Mouse (Mus musculus): ENCODE results near the gene Fn1.
A peak's percentile ranks its signal among the peaks of the same experiment; 100 is the strongest.

Fn1 gene

DNA sequence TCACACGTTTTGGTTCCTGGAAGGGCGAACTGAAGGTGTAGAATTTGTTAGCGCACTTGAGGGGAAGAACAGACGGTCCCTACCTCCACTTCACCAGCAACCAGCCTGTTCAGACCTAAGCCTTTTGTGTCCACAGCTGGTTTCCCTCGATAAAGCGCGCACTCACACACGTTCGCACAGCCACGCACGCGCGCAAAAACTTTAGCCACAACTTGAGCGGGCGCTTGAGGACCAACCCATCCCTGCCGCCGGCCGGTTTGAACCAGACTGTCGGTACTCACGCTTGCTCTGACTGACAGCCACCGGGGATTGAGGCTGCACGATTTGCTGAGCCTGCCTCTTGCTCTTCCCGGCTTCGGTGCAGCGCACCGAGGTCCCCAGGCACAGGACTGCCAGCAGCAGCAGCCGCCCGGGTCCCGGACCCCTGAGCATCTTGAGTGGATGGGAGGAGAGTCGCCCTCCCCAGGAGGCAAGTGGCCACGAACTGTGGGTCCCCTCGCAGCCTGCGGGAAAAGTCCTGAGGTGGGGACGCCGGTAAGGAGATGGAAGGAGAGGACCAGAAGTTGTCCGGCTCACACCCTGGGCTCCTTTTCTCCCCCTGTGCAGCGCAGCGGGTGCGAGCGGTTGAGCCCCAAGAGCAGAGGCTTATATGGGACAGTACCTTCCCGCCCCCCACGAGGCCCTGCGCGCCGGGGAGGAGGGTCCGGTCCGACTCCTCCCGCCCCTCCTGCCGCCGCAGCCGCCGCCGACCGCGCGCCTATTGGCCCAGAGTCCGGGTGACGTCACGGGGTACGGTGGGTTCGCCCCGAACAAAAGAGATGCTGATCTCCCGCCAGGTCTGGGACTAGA lies at the start of gene Fn1:
Gene Fn1, minus strand, starts transcription at position 650 of the 849 bp plus-strand sequence.
- peak; percentile 18 to 40 for DNase-seq

DNA sequence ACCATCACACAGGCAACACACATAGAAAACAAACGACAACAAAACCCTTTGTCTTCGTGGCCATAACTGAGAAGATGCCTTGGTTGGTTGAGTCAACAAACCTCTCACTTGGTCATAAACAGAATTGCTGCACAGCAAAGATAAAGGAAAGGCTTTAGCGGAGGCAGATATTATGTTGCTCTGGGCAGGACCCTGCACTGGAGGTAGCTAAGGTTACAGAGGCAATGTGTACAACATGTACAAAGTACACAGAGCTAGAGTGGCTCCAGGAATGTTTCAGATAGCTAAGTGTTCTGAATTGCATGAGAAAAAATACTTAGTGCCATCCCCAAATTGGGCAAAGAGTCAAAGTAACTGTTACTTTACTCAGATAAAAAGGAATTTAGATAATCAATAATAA lies 43.1 kb upstream of the Fn1 start:
- no peak for DNase-seq

DNA sequence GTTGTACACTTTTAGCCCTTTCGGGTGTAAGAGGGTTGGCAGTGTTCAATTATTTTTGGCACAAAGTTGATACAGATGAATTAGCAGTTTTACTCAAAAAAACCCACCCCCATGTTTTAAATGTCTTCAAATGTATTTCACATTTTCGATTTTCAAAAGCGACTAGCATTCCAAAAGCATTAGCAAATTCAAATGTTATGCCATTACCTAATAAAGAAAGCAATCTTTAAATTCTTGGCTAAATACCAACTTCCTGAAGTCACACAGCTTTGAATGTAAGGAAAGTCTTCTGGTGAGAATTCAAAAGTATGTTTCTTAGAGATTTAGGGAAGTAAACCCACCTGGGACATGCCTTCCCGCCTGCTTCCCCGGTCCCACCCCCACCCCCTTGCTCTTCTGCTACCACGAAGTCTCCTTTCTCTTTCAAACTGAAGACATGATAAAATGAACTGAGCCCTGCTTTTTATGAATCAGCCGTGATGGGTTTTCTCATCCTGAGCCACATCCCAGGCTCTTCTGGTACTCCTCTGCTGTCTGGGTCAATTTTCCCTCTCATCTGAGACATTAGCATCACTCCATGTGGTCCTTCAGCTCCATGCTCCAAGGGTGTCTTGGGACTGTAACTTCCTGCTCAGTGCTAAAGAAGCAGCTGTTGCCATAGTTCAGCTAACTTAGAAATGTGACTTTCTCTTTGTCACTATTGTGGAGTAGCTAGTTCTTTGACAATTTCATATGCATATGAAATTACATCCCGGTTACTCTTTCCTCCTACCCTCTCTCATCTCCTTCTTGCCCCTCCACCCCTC lies 38.7 kb upstream of the Fn1 start:
- no peak for DNase-seq

DNA sequence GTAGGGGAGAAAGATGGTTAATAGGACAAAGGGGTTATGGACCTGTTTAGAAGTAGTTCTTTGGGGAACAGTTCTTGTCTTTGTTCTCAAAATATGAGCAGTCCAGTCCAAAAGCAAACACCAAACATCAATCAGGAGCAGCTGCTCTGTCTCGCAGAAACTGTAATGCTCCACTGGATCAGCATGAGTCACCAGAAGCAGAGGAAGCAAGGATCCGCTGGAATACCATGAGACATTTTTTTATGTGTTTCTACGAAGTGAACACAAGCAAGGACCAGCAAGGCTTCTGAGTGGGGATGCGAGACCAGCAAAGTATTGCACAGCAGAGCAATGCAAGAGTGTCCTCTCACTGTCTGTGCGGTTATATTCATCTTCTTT lies 35.9 kb upstream of the Fn1 start:
- no peak for DNase-seq

DNA sequence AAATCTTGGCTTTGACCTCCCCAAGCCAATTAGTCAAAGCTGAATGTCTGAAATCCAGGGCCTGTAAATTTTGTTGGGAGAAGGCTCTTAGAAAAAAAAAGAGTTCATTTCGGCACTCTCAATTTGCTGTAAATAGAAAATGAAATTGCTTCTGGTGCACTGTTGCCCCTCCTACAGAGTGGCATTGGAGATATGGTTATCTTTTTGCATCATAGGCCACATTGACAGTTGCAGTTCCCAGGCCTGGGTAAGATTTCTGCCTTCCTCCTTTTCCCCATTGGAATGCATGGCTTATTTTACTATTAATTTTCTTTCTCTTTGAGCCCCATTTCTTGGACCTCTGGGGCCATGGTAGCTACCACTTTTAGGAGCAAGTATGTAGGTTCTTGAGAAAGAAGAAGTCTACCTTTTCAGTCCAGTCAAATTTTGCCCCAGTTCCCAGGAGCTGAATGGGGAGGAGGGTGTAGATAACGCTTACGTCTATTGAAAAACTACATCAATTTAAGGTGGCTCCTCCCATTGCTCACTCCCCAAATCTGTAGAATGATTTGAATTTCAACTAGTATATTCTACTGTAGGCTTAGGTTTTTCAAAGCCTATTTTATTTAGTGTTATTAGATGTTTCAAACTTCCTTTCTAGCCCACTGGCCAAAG lies 35.4 kb upstream of the Fn1 start:
- no peak for DNase-seq

DNA sequence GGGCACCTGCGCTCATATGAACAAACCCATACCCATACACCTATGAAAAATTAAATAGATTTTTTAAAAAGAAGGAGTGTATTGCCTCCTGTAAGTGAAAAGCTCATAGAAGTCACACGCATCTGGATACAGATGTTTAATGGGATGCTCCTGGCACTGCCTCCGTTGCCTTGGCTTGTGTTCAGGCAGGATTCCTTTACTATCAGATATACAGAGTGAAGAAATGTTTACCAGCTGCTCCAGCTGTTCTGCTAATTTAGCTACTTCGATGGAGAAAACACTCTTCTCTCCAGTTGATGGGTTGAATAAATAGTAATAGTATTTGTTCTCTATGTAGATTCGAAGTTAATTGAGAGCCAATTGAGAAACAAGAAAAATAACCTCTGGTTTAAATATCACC lies 33.8 kb upstream of the Fn1 start:
- no peak for DNase-seq

DNA sequence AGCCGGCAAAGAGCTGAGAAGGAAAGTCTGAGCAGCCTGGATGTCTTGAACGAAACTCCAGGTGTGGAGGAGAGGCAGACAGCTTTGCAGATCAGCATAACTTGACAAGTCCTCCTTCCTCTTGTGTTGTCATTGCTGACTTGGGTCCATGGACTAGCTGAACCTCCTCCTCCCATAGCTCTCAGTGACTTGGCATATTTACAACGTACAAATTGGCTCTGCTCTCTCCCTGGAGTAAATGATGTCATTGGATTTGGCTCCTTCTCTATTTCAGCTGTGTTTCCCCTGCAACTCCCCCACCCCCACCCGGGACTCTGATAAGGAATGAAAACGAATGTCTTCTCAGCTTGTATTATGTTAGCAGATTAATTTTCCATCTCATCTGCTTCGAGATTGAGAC lies 30.7 kb upstream of the Fn1 start:
- DNase-seq = no peak

DNA sequence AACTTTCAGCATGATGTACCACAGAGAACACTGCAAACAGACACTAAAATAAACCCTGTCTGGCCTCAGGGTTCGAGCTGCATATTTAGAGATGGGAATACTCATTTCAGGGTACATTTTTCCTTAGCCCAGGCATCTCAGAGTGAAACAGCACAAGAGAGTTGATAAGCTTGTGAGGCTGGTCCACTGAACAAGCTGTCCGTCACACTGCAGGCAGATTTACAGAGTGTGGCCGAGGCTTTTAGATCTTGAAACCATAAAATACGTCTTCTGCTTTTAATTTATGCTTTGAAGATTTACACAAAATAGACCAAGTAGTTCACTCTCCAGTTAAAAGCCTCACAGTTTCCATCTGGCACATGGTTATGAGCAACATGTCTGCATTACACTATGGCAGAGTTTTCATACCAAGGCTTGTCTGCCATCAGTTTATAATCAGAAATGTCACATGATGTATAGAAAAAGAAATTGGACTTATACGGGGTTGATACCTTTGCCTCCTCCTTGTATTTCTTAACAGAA lies 29.3 kb upstream of the Fn1 start:
- no peak for DNase-seq

DNA sequence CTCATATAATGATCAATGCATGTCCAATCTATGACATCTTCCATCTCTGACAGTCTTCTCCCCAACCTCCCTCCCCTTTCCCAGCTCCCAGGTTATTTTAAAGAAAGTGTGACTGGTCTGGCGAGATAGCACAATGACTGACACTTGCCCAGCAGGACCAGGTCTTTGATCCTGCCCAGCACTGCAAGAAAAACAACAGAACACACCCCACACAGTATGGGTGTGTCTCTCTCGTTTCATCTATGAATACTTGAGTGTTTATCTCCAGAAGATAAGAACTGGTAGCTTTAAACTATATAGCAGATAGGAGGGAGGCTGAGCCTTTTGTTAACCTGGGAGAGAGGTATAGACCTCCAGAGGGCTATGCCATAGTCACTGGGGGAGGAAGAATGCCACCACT lies 28.3 kb upstream of the Fn1 start:
- DNase-seq = no peak

DNA sequence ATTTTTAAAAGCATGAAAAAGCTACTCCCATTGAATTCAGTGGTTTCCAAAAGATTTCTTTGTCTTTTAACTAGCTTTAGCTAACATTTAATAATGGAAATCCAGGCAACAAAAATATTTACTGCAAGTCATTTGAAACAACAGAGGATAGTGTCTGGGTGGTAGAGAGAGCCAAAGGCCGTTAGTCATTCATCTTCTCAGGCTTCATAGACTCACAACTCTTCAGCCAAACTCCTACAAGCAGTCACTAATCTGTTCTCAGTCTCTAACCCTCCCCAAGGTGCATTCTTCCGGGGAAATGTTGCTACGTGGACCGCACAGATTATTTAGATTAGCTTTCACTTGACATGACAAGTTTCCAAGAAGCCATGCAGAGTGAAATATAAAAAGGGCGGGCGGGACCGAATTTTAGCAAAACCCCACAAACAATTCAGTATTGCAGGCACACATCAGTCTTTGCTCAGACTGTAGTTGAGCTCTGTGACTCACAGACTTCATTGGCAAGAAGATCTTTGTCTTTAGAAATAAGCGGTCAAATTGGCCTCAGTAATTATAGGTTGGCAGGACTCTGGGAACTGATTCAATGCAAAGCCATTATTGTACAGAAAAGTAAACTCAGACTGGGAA lies 27.2 kb upstream of the Fn1 start:
- DNase-seq = no peak

DNA sequence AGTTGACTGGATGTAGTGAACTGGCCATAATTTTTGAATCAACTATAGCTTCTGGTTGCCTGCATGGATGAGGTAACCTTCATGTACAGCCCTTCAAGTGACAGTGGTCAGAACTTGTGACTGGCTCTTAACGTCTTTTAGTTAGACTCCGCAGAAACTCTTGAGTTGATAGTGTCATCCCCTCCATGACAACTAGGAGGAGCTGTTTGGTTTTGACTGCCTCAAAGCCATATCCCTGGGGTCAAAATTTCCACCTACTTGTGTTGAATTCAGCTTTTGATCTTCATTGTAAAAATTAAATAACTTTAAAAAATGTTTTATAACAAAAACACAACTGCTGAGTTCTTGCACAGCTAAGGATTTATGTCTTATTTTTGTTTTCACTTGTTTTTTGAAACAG lies 22.4 kb upstream of the Fn1 start:
- no peak for DNase-seq

DNA sequence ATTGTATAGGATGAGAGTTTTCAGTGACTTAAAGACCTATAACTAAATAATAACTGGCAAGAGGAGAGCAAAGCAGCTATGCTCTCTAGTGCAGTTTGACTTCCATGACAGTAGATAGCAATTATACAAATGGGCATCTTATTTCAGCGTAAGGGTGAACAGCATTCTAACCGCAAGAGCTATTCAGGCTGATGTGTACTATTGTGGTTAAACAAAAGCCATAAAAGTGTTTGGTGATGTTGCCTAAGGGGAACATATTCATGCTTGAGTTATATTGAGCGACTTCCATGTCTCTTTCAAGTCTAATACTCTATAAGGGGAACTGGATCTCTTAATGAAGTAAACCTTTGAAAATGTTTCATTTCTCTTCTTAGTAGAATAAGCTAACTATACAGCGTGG lies 21.3 kb upstream of the Fn1 start:
- no peak for DNase-seq

DNA sequence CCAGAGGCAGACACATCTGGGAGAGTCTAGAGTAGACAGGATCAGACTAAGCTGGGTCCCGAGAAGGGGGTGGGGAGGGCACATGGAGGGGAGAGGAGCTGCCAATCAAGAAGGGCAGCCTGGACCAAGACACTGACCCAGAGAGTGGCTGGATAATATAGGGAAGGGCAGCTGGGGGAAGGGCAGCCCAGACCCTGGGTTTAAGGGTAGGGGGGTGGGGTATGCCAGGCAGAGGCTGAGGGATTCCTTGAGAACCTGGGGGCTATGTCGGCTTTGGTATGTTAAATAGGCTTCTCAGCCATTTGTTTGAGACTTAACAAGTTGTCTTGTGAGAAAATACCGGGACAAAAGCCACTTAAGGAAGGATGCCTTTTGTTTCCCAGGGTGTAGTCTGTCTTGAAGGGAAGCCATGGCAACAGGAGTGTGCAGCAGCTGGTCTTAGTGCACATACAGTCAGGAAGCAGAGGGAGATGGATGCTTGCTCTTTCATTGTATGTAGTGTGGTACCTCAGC lies 20.5 kb upstream of the Fn1 start:
- DNase-seq = no peak

DNA sequence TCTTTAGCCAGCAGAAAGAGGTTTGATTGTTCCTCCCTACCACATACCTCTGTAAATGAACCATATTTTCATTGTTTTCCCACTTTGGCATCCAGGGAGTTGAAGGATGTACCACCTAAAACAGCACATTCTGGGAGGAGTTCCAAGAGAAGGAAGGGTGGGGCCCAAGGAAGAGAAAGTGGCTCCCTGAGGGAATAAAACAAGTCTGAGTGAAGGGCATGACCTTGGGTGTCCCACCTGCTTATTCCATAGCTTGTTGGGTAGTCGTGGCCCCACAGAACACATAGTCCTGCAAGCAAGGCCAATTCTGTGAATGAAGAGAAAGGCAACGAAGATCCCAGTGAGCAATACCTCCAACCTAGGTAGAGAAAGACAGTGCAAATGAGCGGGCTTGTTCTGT lies 19.3 kb upstream of the Fn1 start:
- DNase-seq = no peak

DNA sequence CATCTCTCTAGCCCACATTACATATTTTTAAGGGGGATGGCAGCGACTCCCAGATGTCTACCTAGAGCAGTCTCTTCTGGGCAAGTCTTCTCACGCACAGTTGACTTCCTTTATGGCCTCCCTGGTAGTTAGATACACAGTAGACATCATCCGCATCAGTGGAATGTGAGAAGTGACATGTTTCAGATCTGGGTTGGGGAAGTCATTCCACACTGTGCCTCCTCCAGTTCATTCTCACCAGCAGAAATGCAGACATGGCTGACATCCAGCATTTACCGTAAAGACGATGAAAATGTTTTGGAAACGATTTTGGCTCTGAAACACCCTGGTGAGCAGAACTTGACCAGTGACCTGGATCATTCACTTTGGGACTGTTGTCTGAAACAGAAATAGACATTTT lies 10.2 kb upstream of the Fn1 start:
- DNase-seq = no peak

DNA sequence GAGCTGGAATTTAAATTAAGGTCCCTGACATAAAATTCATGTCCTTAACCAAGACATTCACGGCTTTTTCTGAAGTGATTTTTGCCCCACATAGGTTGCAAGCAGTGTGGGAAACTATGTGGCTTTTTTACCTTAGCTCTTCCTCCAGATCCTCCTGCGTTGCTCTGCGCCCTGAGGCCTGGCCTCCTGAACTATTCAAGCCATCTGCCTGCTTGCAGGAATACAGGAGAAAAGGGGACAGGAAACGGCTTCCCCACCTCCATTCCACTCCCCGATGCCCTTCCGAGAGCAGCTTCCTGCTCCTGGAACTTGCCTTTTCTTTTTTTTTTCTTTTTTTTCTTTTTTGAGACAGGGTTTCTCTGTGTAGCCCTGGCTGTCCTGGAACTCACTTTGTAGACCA lies 5.6 kb upstream of the Fn1 start:
- no peak for DNase-seq

DNA sequence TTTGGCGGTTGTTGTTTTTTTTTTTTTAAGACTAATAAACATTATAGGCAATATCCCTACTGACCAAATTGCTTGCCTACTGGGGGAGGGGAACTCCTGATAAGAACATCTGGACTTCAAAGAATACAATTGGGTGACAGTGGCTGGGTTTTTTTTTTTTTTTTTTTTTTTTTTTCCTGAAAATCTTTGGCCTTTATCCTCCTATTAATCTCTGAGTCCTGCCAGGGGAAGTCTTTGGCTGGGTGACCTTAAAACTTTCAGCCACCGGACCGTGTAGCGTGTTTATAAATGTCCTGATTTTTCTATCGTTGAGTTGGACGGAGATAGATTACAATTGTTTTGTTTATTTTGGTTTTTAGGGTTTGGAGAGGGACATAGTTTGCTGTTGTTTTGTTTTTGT lies 3.3 kb upstream of the Fn1 start:
- DNase-seq = no peak

DNA sequence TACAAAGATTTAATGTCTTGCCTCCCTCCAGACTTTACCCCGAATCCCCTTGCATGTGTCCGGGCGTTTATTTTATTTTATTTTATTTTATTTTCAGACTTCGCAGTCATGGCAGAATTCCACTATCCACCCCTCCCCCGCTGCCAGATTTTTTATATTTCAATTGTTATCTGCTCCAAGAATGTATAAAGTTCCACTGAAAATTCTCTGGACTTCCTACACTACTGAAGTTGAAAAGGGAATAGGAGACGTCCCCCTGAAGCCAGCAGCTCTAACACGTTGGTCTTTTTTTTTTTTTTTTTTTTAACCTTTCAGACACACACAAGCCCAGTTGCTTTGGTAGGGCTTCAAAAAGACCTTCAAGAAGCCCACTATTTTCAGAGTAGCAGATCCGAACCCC lies 1.2 kb upstream of the Fn1 start:
- DNase-seq = no peak

DNA sequence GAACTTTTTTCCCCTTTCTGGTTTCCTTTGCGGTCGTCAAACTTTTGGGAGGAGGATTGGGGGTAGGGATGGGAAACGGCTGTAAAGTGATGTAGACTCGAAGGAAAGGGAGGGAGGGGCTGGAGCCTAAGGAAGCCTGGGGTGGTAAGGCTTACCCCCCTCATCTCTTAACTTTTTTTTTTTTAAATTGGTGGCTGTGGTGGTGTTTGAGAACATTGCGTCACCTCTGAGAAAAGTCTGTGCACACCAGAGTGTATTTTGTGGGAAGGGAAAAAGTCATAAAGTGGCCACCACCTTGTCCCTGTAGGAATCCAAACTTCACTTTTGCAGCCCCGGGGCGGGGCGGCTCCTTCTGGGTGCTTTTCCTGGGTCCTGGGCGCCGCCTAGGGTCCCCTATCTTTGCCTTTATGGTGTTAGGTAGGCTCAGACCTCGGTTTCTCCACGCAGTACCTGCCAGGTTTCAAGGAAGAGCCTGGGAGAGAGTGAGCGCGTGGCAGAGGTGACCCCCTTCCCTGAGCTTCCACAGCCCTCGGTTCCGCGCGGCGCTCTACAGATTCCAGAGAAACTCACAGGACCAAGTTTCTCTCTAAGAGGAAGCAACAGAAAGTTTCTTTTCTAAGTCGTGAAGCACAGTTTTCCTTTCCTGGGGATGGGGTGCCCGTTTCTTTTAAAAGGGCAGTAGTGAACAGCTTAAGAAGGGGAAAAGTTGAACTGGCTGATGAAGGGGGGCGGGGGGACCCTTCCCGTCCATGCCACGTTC lies 580 bp upstream of the Fn1 start:
- no peak for DNase-seq

DNA sequence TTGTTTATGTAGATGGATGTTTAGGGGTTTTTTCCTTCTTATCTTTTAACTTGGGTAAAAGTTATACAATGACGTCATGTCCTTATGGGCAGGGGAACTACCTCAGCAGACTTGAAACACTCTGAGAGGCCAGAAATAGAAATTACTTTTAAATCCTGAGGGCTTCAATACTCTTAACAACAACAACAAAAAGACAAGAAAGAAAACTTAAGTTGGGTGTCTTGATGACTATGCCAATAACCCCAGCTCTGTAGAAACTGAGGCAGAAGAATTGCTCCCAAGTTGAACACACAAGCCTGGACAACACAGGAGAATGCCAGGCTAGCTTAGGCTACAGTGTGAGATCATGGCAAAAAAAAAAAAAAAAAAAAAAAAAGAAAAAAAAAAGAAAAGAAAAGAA lies 1.2 kb downstream of the Fn1 start:
- no peak for DNase-seq

DNA sequence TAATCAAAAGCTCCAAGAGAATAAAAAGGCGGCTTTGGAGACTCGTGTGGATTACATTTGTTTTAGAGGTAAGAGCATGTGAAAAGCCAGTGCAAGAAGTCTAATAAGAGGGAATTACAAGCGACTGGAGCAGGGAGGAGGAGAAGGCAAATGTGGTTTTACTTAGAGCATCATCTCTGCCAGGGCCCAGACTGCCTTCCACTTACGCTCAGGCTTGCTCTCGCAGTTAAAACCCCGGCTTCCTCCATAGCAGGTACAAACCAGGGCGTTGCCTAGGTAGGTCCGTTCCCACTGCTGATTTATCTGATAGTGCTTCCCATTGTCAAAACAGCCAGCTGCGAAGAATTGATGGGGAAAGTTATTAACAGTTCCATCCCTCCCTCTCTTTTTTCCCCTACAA lies 1.7 kb downstream of the Fn1 start:
- DNase-seq = no peak

DNA sequence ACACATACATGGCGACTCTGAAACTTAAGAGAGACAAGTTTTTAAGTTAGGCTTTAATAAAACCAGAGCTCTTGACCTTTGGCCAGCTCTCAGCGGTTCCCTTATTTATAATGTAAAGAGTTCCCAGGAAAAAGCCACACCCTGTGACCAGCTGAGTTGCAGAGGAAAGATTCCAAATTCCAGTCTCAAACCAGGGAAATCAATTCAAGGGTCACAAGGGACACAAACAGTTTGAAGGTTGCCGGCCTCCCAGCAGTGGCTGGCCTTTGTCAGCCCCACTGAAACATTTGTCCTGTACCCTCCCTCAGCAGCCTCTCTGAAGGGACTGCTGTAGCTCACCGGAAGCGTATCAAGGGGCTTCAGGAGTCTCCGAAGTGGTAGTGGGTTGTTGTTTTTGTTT lies 2.3 kb downstream of the Fn1 start:
- DNase-seq = no peak

Measured in spleen, adult 18-20 months (tissue).